Mouse (Mus musculus) kidney, adult 2 months (tissue): Measurements from ENCODE around the gene Mitf.

ENCODE experiments used
- CTCF ChIP-seq: fragments of 200-500 bp; conservative IDR thresholded peaks from 2 replicates; pipeline ENCODE4 v1.5.1; 2011; ENCODE audit warnings: low read depth, mild to moderate bottlenecking, control low read depth, low read length, moderate library complexity, mixed read lengths; ENCODE audit not compliant: insufficient read depth, insufficient read length
- POLR2A ChIP-seq: fragments of 200-500 bp; IDR thresholded peaks from one replicate; pipeline ENCODE4 v1.6.1; 2011; ENCODE audit warnings: low read depth, low read length, control low read depth

GRCm38 (mm10) chr6:97877492-97877891 lies 70.6 kb downstream of the Mitf start:
- TF ChIP-seq POLR2A (no peak), CTCF (no peak)
